Mouse (Mus musculus) megakaryocyte, adult 5-6 weeks (primary cell): ENCODE results near the gene Rbp4. TPM values are rescaled to one million over a fixed set of nuclear protein-coding genes. Genes with fewer than 3 reads are reported as not detected.

Source experiments
- ATAC-seq: 2 replicates; pipeline ENCODE4 v1.8.0; 2016; ENCODE audit warnings: mild to moderate bottlenecking, inconsistent platforms; ENCODE audit not compliant: poor library complexity, severe bottlenecking
- total RNA-seq, 2 experiments: library from RNA; stranded (forward) in 1 of 2; stranded (reverse) in 1 of 2; fragments of 153-499, 151-499 nt in 1 of 2; fragments of 221-1000, 200-1000 nt in 1 of 2; gene quantifications; 2 replicates each; pipeline versions ENCODE4 v1.2.3 to v1.2.4; 2015 to 2017

Gene Rbp4
- total RNA-seq (2015) (not detected in 2 replicates), total RNA-seq (2017) (not detected in 2 replicates)

DNA sequence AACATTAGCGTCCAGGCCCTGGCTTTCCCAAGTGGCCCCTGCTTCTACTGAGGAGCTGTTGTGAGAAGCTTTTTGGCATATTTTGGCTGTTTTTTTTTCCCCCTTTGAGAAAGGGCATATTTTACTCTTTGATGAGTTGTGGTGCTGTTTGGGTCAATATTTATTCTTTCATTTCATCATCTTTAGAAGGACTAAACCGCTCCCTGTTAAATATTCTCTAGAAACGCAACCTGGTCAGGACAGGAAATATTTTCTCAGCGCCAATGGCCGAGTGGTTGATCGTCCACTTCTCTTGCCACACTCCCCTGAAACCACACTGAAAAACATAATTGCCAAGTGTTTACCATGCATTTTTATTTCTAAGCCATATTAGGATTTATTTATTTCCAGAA, at the start of gene Rbp4:
Gene Rbp4, minus strand, starts transcription at position 63 of the 392 bp plus-strand sequence.
- no peak for ATAC-seq

DNA sequence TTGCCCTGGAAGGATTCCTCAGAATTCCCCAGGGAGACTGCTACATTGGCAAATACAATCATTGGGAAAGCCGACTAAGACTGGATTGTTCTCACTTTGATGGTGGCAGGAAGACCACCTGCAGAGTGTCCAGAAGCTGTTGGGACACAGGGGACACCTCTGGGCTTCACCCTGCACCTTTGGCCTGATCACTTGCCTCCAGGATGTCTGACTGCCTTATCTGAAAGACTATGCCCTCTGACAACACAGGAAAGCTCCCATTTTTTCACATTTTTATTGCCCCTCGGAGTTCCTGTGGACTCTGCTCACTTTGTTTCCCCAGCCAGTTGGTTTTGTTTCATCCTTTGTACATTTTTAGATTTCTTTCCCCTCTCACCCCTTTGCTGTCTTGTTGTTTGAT, 39.6 kb upstream of the Rbp4 start:
- no peak for ATAC-seq

DNA sequence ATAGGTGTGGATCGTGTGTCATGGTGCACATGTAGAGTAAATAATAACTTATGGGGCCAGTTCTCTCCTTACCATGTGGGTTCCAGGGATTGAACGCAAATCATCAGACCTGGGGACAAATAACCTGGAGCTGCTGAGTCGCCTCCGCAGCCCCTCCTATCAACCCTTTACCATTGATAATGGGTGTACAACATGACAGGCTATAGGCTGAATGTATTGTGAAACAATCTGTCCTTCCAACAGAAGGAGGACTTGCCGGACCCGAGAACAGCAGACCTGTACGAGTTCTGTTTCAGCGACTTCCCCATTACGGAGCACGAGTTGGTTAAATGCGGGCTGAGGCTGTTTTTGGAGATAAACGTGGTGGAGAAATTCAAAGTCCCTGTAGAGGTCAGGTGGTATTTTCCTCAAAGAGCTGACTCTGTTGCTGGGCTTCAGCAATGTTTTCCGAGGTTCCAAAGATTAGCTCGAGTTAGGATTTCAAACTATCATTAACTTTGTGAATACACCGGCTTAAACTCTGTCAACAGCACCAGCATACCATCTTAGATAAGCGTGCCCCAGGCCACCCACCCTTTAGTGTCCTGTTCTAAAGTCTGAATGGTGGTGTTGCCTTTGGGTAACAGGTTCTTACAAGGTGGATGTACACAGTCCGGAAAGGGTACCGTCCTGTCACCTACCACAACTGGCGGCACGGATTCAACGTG, 36.7 kb upstream of the Rbp4 start:
- no peak for ATAC-seq

DNA sequence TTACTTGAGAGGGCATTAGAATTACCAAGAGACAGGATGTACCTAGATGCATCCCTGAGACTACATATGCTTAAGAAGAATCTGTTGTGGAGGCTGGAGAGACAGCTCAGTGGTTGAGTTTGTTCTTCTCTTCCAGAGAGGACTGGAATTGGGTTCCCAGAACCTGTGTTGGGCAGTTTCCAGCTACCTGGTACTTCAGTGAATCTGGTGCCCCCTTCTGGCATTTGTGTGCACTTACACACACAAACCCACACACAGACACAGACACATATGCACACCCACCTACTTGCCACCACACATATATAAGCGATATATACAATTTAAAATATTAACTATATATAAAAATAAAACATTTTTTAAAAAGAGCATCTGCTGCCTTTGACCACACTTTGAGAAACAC, 31.2 kb upstream of the Rbp4 start:
- no peak for ATAC-seq

DNA sequence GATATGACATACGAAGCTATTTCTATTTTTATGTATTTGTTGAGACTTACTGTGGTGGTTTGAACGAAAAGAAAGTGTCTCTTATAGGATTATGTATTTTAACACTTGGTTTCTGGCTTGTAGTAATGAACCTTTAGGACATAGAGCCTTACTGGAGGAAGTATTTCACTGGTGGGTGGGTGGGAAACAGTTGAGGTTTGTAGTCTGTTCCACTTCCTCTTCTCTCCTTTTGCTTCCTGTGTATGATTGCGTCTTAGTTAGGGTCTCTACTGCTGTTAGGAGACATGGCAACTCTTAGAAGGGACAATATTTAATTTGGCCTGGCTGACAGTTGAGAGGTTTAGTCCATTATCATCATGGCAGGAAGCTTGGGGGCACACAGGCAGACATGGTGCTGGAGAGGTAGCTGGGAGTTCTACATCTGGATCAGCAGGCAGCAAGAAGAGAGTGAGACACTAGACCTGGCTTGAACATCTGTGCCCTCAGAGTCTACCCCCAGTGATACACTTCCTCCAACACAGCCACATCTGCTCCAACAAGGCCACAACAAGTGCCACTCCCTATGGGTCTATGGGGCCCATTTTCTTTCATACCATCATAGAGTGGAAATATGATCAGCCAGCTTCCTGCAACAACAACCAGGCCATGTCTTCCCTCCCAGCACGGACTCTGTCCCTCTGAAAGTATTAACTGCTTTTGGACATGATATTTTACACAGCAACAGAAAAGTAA, 18.6 kb upstream of the Rbp4 start:
- peak; percentile 75 for ATAC-seq

DNA sequence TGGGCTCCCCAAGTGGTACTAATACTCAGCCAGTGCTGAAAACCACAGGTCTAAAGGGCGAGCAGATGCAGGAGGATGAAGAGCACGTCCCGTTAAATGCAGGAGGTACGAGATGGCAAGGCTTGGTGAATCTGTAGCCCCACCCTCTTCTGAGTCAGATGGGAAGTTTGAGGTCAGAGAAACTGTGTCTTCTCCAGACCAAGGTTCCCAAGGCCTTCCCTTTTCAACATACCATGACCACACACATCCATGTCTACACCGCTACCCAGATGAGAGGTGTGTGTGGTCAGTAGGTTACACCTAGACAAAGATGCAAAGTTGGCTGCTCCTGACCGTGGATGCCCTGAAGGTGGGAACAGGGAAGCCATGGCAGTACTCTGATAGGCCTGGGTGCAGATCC, 9.7 kb upstream of the Rbp4 start:
- ATAC-seq: peak; percentile 30

DNA sequence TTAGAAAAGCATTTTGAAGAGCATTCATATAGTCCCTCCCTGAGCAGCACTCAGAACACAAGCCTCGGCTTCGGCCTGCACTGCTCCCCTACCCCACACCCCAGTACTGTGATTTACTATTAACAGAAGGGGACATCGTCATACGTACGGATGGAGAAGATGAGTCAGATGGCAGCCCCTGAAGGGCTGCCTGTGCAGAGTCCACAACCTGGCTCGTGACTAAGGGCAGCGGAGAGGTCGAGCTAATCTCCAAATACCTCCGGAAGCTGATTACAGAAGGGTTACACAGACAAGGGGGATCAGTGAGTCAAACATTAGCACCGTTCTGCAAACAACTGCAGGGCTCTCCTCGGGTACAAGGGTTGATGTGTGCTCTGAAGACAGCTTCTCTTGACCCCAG, 8.9 kb upstream of the Rbp4 start:
- no peak for ATAC-seq

DNA sequence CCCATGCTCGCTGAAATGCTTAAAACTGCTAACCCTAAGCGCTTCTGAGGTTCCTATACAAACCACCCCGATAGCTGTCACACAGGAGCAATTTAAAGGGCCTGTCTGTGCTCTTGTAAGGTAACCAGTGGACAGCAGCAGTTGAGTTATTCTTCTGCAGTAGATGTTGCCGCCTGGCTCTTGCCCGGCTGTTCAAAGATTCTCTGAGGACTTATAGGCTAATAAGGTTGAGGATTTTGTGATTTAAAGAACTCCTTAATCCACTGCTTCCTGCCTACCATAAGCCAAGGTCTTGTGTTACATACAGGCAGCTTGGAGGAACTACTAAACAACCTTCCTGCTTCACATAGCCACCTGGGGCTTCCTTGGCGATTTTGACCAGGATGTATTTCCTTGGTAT, 7.4 kb upstream of the Rbp4 start, which contains the start of gene Pde6c:
Gene Pde6c, plus strand, starts transcription at position 301 of the 400 bp plus-strand sequence.
- ATAC-seq: no peak

DNA sequence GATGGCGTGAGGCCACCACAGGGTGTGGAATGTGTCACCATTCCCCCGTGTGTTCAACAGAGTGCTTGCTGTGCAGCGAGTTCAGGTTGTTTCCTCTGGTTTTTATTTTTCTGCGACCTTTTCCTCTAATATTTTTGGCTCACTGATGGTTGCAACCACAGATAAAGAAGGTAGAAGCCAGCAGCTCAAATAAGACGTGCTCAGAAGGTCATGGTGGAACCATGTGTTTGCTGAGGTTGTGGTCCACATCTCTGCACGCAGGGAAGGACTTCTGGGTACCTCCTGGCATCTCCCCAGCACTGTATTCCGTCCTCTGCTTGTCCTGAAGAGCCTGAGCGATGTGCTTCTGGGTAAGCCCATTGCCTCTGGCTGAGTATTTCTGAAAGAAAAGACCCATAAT, 1.6 kb upstream of the Rbp4 start:
- no peak for ATAC-seq

DNA sequence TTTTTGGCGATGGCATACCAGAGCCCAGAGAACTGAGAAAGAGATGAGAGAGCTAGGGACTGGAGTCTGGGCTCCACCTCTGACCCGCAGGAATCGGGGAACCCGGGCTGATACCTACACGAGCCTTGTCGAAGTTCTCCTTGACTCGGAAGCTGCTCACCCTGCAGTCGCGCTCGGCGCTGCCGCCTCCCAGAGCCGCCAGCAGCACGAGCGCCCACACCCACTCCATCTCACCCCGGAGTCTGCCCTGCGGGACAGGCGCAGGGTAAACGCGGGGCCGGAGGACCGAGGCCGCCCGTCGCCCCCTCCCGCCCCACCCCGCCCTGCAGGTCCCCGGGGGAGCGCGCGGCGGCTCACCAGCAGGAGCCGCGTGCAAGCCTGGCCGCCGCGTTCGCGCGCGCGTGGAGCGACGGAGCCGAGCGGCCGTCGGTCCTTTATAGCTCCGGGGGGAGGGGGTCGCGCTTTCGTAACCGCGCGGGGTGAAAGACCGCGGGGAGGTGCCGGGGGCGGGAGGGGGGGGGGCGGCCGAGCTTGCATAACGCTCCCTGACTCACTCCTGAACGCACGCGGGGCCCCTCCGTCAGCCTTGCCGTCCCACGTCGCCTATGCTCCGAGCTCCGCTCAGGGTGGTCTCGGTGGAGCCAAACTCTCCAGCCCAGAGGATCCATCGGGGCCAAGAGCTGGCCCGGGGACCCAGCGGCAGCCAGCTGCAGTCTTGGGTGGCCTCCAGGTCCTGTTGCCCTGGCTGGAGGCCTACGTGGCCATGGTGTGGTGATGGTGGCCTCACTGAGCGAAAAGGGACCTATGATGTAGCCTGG, 471 bp downstream of the Rbp4 start:
- ATAC-seq: no peak

DNA sequence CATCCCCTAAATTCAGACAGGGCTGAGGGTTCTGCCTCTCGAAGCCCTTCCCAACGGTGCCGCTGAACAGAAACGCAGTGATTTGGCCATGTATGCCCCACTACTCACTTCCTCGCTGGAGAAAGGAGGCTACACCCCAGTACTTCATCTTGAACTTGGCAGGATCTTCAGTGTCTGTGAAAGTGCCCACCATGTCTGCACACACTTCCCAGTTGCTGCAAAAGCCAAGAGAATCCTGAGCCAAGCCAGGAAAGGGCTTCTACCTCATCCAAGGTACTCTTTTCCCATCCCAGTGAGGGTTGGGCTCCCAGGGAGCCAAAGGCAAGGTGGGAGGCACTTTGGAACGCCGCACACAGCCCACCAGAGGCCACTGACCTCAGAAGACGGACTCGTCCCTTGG, 1.2 kb downstream of the Rbp4 start:
- ATAC-seq: no peak

DNA sequence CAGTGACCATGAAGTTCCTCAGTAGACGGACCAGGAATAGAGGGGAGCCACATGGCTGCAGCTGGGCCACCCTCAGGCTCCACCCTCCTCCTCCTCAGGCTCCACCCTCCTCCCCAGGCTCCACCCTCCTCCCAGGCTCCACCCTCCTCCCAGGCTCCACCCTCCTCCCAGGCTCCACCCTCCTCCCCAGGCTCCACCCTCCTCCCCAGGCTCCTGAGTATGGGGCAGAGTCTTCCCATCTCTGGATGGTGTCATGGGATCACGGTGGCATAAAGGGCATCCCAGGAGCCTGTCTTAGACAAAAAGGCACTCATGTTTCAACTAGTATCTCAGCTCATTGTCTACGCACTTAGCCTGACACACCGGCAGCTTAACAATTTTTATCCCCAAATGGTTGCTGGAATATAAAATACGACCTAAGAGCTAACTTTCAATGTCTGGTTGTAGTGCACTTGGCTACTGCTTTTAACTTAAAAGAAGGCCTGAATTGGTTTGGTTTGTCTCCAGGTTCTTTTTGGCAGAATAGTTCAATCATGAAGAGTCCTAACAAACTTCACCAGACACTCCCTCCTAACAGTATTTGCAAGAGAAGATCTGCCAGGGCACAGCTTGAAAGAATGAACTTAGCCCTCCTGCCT, 4.8 kb downstream of the Rbp4 start:
- ATAC-seq: no peak

DNA sequence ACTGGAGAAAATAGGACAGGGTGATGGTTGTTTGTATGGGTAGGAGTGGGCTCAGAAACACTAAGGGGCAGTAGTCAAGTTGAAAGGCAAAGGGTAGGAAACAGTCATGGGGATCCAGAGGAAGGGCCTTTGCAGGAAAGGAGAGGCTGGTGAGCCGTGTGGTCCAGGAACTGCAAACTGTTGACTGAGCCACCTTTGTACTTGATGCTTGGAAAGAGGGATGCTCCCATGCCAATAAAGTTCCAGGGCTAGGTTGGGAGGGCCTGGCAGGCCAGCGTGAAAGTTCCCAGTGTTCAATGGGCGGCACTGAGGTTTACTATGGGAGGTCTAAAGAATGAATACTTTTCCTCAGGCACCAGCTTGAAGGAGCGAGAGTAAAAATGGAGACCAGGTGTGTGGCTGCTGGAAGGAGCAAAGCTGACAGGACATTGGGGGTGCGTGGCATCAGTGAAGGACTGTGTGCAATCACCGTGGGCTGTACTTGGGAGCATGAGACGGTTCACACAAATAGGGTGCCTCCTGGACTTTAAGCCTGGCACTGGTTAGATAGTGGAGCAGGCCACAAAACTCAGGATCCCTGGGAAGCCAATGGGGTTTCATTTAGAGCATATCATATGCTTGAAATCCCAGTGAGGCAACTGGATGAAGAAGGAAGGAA, 10.1 kb downstream of the Rbp4 start:
- no peak for ATAC-seq

DNA sequence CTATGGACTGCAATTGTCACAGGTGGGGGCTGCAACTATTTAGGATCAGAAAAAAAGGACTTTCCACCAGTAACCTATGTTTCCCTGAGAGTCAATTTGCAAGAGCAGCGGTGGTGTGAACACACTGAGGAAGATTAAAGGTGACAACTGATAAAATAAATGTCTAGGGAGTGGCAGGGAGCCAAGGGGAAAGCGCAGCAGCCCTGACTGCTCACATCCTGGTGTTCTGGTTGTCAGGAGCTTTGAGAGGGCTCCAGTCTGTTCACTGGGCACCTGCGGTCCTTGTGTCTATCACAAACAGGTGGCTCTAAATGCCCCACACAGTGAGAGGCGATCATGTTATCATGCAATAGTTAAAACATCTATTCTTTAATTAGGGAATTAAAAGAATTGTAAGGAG, 12.5 kb downstream of the Rbp4 start:
- no peak for ATAC-seq

DNA sequence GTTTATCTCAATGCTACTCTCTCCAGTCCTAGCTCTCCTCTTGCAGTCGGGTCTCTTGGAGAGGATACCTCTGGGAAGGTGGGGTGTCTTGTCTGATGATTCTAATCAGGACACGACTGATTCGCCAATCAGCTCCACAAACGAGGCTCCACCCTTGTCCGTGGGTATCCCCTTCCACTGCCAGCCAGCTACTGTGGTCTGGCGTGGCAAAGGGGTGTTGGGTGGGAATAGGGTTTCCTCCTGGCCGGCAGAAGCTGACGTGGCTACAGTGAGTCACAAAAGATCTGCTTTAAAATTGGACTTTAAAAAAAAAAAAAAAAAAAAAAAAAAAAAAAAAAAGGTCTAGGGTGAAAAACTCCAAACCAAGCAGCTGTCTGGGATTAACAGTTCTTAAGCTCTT, 14.0 kb downstream of the Rbp4 start:
- no peak for ATAC-seq

DNA sequence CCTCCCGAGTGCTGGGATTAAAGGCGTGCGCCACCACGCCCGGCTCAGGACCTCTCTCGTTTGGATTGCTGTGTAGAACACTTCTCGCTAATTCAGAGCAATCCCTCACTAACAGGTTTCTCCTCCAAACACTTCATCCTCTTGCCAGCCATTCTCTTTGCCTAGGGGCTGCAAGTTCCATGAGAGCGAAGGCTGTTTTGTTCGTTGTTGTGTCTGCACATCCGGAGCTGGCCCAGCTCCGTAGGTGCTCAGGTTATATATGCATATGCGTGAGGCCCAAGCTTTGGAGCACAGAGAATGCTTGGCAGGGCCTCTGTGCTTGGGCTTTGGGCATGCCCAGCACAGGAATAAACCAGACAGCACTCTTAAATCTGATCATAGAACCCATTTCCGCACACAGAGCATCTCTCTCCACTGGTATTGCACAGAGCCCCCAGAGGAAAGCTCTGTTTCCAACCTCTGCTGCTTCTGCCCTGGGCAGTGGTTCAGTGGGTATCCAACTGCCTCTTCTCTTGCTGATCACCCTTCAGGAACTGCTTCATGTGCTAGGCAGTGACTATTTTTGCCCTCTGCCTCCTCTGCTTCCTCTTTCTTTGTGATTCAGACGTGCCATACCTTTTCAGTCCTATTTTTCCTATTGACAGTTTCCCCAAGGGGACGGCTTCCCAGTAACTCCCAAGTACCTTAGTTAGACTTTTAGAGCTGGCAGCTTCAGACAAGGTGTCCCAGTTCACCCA, 15.4 kb downstream of the Rbp4 start:
- ATAC-seq: no peak

DNA sequence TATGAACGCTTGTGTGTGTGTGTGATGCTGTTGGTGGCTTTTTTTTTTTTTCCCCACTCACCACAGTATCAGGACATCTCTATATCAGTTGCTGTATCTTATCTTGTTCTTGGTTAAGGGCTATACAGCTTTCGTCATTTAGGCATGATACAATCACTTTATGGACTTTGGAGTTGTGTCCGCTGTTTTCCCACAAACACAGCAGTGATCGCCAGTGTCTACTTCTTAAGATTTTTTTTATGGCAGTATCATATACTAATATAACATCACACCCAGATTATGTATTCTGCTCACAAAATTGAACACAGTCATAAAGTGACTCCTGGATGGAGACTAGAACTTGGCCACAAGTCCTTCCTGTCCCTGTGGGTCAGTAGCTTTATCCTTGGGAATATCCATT, 17.2 kb downstream of the Rbp4 start:
- no peak for ATAC-seq

DNA sequence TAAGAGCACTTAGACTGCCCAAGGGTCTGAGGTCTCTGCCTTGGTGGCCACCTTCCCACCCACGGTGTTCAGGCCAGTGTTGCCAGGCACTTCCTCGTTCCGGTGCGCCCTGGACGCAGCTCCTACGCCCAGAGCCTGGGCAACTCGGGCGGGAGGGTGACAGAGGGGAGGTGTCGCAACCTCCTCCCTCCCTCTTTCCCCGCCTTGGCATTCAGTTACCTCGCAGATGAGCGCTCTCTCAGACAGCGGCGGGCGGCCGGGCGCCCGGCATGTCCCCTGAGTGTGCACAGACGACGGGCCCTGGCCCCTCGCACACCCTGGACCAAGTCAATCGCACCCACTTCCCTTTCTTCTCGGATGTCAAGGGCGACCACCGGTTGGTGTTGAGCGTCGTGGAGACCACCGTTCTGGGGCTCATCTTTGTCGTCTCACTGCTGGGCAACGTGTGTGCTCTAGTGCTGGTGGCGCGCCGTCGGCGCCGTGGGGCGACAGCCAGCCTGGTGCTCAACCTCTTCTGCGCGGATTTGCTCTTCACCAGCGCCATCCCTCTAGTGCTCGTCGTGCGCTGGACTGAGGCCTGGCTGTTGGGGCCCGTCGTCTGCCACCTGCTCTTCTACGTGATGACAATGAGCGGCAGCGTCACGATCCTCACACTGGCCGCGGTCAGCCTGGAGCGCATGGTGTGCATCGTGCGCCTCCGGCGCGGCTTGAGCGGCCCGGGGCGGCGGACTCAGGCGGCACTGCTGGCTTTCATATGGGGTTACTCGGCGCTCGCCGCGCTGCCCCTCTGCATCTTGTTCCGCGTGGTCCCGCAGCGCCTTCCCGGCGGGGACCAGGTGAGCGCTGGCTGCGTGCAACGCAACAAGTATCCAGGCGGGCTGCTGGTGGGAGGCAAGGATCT, 28.0 kb downstream of the Rbp4 start, which contains the start of gene Ffar4:
Gene Ffar4, plus strand, starts transcription at position 214 of the 901 bp plus-strand sequence.
- peak; percentile 92 for ATAC-seq

DNA sequence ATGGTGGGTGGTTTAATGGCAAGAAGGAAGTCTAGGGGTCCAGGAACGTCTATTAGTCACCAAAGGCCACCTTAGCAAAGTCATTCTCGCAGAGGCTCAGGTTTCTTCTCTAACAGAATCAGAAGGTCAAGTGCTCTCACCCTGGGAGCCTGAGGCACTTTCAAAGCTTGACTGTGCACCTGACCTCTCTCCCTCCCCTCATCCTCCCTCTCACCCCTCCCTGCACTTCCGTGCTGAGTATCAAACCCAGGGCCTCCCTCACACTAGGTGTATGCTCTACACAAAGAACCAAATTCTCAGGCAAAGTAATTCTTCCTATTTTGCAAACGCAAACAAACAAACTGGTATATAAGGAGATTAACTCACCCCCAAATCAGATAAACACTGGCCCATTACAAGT, 28.9 kb downstream of the Rbp4 start:
- ATAC-seq: no peak
